Mouse (Mus musculus): ENCODE results near the gene Ift43. TPM values are rescaled to one million over a fixed set of nuclear protein-coding genes. Genes with fewer than 3 reads are reported as not detected.

Ift43 gene
- total and polyA plus RNA-seq, 3 experiments, result 0.42 to 1.9 TPM; not detected in 1

DNA sequence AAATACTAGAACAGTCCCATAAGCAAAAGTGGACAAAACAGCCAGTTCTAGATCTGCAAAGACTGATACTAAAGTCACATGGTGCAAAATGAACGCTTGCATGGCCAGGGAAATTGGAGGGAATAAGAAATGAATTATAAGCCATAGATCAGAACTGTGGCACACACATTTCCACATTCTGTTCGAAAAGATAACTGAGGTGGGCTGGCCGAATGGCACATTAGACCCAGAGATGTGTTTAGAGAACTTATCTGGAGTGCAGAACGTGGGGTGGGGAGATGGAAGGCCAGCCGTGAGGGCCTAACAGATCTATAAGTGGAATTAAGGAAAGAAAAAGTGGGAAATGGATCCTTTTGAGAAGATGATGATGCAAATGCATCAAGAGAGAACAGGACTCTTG is 30.9 kb upstream of the Ift43 start:
- Histone ChIP-seq H3K36me3 (ENCODE audit: control insufficient read depth in 1 of 2, insufficient read depth in 2 of 2, low read length in 2 of 2) (no peaks in the 10 kb centered on the region), H3K27ac (ENCODE audit: control insufficient read depth, low read depth, low read length) (no peak overlapping the region), H3K79me2 (ENCODE audit: control insufficient read depth, insufficient read depth, low read length, poor library complexity) (no peaks in the 10 kb centered on the region), H3K4me3 (ENCODE audit: control insufficient read depth in 1 of 2, insufficient read depth in 1 of 2, low read depth in 2 of 2, low read length in 2 of 2) (no peak overlapping the region), H3K9me3 (replicated peaks; ENCODE audit: insufficient read depth, low read length) (no peaks in the 10 kb centered on the region), H3K9ac (ENCODE audit: control insufficient read depth, low read depth, low read length, poor library complexity, severe bottlenecking) (no peak overlapping the region), H3K27me3 (ENCODE audit: control insufficient read depth in 1 of 2, insufficient read depth in 2 of 2, low read length in 2 of 2) (no peaks in the 10 kb centered on the region), H3K4me1 (ENCODE audit: control insufficient read depth in 1 of 2, insufficient read depth in 2 of 2, low read length in 2 of 2) (no peaks in the 10 kb centered on the region)
- TF ChIP-seq MAX (IDR thresholded peaks at IDR 0.05; ENCODE audit: low read length) (no peak), MEF2A (IDR thresholded peaks at IDR 0.05; ENCODE audit: extremely low read depth, insufficient replicate concordance, low read depth, low read length, poor library complexity, severe bottlenecking) (no peak), MXI1 (IDR thresholded peaks at IDR 0.05; ENCODE audit: low read depth, low read length) (no peak), JUND (IDR thresholded peaks at IDR 0.05; ENCODE audit: low read depth, low read length) (no peak), GABPA (IDR thresholded peaks at IDR 0.05; ENCODE audit: low read depth, low read length) (no peak)
- no peak for DNase-seq (ENCODE audit: low read depth, low spot score)

- H3K9me3 ChIP-seq (replicated peaks; ENCODE audit: insufficient read depth, low read length), result no peaks in the 10 kb centered on the region
- H3K27me3 ChIP-seq (ENCODE audit: control insufficient read depth in 1 of 2, insufficient read depth in 2 of 2, low read length in 2 of 2), result no peaks in the 10 kb centered on the region
- no peaks in the 10 kb centered on the region for H3K79me2 ChIP-seq (ENCODE audit: control insufficient read depth, insufficient read depth, low read length, poor library complexity)
- no peak overlapping the region for H3K9ac ChIP-seq (ENCODE audit: control insufficient read depth, low read depth, low read length, poor library complexity, severe bottlenecking)
- H3K27ac ChIP-seq (ENCODE audit: control insufficient read depth, low read depth, low read length), result no peak overlapping the region
- H3K36me3 ChIP-seq (ENCODE audit: control insufficient read depth in 1 of 2, insufficient read depth in 2 of 2, low read length in 2 of 2), result no peaks in the 10 kb centered on the region
- H3K4me3 ChIP-seq (ENCODE audit: control insufficient read depth in 1 of 2, insufficient read depth in 1 of 2, low read depth in 2 of 2, low read length in 2 of 2), result no peak overlapping the region
- DNase-seq (ENCODE audit: low read depth, low spot score), result no peak
- TF ChIP-seq GABPA (IDR thresholded peaks at IDR 0.05; ENCODE audit: low read depth, low read length) (no peak), MYB (IDR thresholded peaks at IDR 0.05; ENCODE audit: low read depth, low read length) (no peak), UBTF (IDR thresholded peaks at IDR 0.05; ENCODE audit: borderline replicate concordance, insufficient read depth, low read depth, low read length) (no peak), JUND (IDR thresholded peaks at IDR 0.05; ENCODE audit: low read depth, low read length) (no peak), RCOR1 (IDR thresholded peaks at IDR 0.05; ENCODE audit: low read depth, low read length) (no peak), CHD1 (IDR thresholded peaks at IDR 0.05; ENCODE audit: low read depth, low read length) (no peak), E2F4 (IDR thresholded peaks at IDR 0.05; ENCODE audit: borderline replicate concordance, low read depth, low read length) (no peak), ZC3H11A (IDR thresholded peaks at IDR 0.05; ENCODE audit: low read depth, low read length) (no peak), NRF1 (IDR thresholded peaks at IDR 0.05; ENCODE audit: insufficient read depth, low read depth, low read length, poor library complexity, severe bottlenecking) (no peak), POLR2AphosphoS5 (IDR thresholded peaks at IDR 0.05; ENCODE audit: borderline replicate concordance, low read depth, low read length) (no peak), ELF1 (IDR thresholded peaks at IDR 0.05; ENCODE audit: low read depth, low read length) (no peak), ZMIZ1 (IDR thresholded peaks at IDR 0.05; ENCODE audit: low read depth, low read length) (no peak), USF2 (IDR thresholded peaks at IDR 0.05; ENCODE audit: borderline replicate concordance in 1 of 2, insufficient read depth in 1 of 2, low read depth in 1 of 2, low read length in 2 of 2) (no peak), SIN3A (IDR thresholded peaks at IDR 0.05; ENCODE audit: low read length) (no peak), MXI1 (IDR thresholded peaks at IDR 0.05; ENCODE audit: low read depth, low read length) (no peak), MEF2A (IDR thresholded peaks at IDR 0.05; ENCODE audit: extremely low read depth, insufficient replicate concordance, low read depth, low read length, poor library complexity, severe bottlenecking) (no peak), MAFK (IDR thresholded peaks at IDR 0.05; ENCODE audit: borderline replicate concordance, low read depth, low read length) (no peak), USF1 (IDR thresholded peaks at IDR 0.05; ENCODE audit: low read depth, low read length) (no peak), TCF12 (IDR thresholded peaks at IDR 0.05; ENCODE audit: low read depth, low read length) (no peak), ZNF384 (IDR thresholded peaks at IDR 0.05; ENCODE audit: low read depth, low read length) (no peak)
- no peaks in the 10 kb centered on the region for H3K4me1 ChIP-seq (ENCODE audit: control insufficient read depth in 1 of 2, insufficient read depth in 2 of 2, low read length in 2 of 2)
Observed at GRCm38 (mm10) chr12:86055306-86055705, 27.0 kb upstream of the Ift43 start.

All from MEL (cell line).